Mouse (Mus musculus) hindbrain, embryonic 11.5 days (tissue): ENCODE measurements at regions not wholly inside any gene's neighbourhood (a gene's known extent, or its start where the extent isn't known, plus 50 kb on each side); places are given as distances from the start of the nearest gene placed in this dataset.

Source experiments
- ATAC-seq: fragments of 200-750 bp; cut with Nextera tagmentation; 2 replicates; pipeline ENCODE4 v1.8.0; 2017; ENCODE audit warnings: mild to moderate bottlenecking, moderate TSS enrichment, moderate library complexity; ENCODE audit not compliant: low FRiP score
- DNase-seq: peaks from one replicate; pipeline ENCODE4 v3.0.0-alpha.2; 2015; ENCODE audit warnings: low spot score
- H3K27ac ChIP-seq: fragments of 300-500 bp; sonication (generic); 2 replicates; pipeline ENCODE4 v1.5.1; 2014; ENCODE audit warnings: mild to moderate bottlenecking, low read depth, low read length
- H3K27me3 ChIP-seq: fragments of 300-500 bp; sonication (generic); 2 replicates; pipeline ENCODE4 v1.6.1; 2014; ENCODE audit warnings: mild to moderate bottlenecking, low read length, moderate library complexity, mixed read lengths; ENCODE audit not compliant: control insufficient read depth, insufficient read depth
- H3K36me3 ChIP-seq: fragments of 300-500 bp; sonication (generic); 2 replicates; pipeline ENCODE4 v1.6.1; 2014; ENCODE audit warnings: mild to moderate bottlenecking, low read length, moderate library complexity, mixed read lengths; ENCODE audit not compliant: control insufficient read depth, insufficient read depth
- H3K4me1 ChIP-seq: fragments of 300-500 bp; sonication (generic); replicated peaks from 2 replicates; pipeline ENCODE4 v1.6.1; 2014; ENCODE audit warnings: low read length, mixed read lengths; ENCODE audit not compliant: control insufficient read depth, insufficient read depth
- H3K4me2 ChIP-seq: fragments of 300-500 bp; sonication (generic); replicated peaks from 2 replicates; pipeline ENCODE4 v1.6.1; 2014; ENCODE audit warnings: mild to moderate bottlenecking, low read depth, low read length
- H3K4me3 ChIP-seq: fragments of 300-500 bp; sonication (generic); 2 replicates; pipeline ENCODE4 v1.5.1; 2014; ENCODE audit warnings: low read depth, low read length
- H3K9ac ChIP-seq: fragments of 300-500 bp; sonication (generic); 2 replicates; pipeline ENCODE4 v1.6.1; 2014; ENCODE audit warnings: low read depth, low read length
- H3K9me3 ChIP-seq: fragments of 300-500 bp; sonication (generic); 2 replicates; pipeline ENCODE4 v1.6.1; 2016; ENCODE audit warnings: low read length; ENCODE audit not compliant: control insufficient read depth
- WGBS: fragments of 180-500 bp; shearing (Covaris S2); extraction: QIAGEN DNeasy Blood & Tissue Kit; methylation state at CpG from one replicate; pipeline ENCODE4 v1.1.7; 2014; 5-methylcytosine and 5-hydroxymethylcytosine counted together

DNA sequence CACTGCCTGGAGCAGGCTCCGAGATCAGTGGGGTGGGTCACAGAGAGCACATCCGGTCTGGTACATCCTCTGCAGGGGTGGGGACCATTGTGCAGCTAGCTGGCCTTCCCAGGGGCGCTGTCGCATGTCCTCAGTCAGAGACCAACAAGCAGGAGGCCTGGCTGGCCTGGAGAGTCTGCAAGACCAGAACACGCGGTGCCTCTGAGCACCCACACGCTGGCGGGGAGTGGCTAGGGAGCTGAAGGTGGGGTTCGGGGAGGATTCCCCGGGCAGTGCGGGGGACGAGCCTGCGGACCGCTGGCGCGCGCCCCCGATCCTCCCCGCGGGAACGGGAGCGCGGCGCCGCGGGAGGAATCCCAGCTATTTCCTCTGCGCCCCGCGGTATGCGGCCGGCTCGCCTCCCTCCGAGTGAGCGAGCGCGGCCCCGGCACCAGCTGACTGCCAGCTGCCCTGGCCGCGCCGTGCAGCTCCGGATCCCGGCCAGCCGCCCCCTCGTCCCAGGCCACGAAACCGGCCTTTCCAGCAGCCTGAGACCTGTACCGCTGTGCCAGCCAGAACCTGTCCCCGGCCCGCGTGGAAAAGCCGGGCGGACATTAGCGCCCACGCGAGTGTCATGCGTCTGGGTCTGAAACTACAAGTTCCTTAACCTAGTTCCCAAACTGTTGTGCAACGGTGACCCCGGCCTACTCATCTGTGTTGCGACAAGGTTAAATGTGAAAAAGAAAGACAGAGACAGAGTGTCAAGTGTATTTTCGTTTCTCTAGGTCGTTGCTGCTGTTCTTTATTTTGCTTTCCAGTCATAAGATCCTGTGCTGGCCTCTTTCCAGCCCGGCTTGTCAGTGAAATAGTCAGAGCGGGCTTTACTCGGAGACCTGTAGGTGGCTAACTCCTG, 61.2 kb downstream of the Pkdcc start:
- 5% methylated on average over 63 of the region's 64 CpGs for WGBS
- ATAC-seq (peak; percentile 84), DNase-seq (peak; percentile 83)
- H3K36me3 ChIP-seq = no peaks in the 10 kb centered on the region
- no peaks in the 10 kb centered on the region for H3K9me3 ChIP-seq
- peaks cover 3% of the 10 kb centered on the region; the same call in 1 of the 2 replicates for H3K27me3 ChIP-seq
- peak overlapping the region; percentile 85 for H3K4me2 ChIP-seq
- peak overlapping the region; percentile 65 for H3K27ac ChIP-seq
- peak overlapping the region; percentile 50 for H3K9ac ChIP-seq
- peak overlapping the region; percentile 33 for H3K4me3 ChIP-seq
- H3K4me1 ChIP-seq = peaks cover 8% of the 10 kb centered on the region

DNA sequence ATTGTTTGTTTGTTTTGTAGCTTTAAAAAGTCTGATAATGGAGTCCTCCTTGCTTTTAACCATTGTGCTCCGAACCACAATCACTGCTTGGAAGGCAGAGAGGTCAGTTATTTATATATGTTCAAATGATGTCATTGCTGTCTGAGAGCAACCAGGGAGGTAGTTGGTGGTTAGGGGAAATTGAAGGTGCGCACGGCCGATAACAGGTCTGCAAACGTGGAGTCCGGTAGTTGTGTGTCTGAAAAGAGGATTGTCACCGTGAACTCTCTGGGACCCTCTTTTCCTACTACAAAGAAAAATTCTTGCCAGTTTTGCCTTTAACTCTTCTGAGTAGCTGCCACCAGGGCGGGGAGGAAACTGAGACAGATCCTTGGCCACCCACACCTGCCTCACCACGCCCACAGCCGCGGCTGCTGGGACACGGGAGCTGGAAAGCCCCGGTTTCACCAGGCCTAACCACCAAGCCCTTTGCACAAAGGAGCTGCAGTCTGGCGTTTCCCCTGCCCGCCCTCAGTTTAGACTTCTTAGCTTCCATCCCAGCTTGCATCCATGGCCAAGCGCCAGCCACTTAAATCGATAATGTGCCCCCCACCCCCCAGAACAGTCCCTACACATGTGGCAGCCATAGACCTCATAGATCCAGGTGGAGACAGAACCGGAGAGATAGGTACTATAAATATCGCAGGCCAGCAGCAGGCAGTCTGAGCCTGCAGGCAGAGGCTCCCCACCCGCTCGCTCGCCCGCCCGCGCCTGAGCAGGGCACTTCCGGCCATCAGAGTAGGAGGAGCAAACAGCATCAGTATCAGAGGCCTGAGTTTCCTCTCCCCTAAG, 62.2 kb downstream of the Pkdcc start:
- ATAC-seq (peak; percentile 55; the same call in 1 of the 2 replicates), DNase-seq (peak; percentile 68)
- Histone ChIP-seq H3K9me3 (no peaks in the 10 kb centered on the region), H3K4me2 (peak overlapping the region; percentile 43), H3K4me3 (peak overlapping the region; percentile 17; the same call in 1 of the 2 replicates), H3K4me1 (peaks cover 8% of the 10 kb centered on the region), H3K27me3 (peaks cover 3% of the 10 kb centered on the region; the same call in 1 of the 2 replicates), H3K27ac (no peak overlapping the region), H3K36me3 (no peaks in the 10 kb centered on the region), H3K9ac (peak overlapping the region; percentile 52; the same call in 1 of the 2 replicates)
- 25% methylated on average over 26 of the region's 26 CpGs for WGBS

DNA sequence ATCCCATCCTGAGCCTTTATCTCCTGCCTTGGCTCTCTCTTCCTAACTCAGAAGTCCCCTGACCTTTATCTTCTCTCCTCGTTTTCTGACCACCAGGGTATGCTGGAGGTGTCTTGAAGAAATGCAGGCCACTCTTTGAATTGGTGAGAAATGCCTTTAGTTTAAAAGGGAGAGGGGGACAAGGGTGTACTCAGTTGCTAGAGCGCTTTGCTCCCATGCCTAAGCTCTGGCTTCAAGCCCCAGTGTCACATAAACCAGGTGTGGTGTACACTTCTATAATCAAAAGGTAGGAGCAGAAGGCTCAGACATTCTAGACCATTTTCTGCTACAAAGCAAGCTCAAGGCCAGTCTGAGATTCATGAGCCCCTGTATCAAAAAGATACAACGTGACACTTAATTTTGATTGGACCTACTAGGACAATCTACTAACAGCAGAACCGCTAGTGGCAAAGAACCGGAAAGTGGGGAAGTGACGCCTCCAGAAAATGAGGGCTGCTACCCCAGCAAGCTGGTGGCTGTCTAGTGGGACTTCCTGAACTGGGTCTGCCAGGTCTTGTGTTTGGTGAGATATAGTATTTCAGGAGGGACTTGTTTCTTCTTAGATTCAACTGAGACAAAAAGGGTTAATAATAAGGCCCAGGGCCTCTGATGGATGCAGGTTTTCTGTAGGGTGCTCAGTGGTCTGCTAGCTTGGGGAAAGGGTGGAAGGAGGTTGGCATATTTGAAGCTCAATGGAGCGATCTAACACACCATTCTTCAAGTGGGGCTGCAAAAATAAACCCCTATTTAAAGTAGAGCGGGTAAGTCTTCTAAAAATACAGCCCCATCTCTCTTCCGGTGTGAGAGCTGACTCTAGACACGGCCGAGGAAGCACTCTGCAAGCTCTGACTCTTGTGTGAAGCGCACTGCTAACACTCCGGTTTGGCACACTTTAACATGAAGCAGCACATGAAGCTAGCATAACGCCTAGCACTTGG, 63.1 kb downstream of the Pkdcc start:
- ATAC-seq (no peak), DNase-seq (no peak)
- Histone ChIP-seq H3K9ac (peak overlapping the region; percentile 52; the same call in 1 of the 2 replicates), H3K4me3 (no peak overlapping the region), H3K4me2 (peak overlapping the region; percentile 43), H3K4me1 (peaks cover 8% of the 10 kb centered on the region), H3K27ac (no peak overlapping the region), H3K9me3 (no peaks in the 10 kb centered on the region), H3K36me3 (no peaks in the 10 kb centered on the region), H3K27me3 (peaks cover 3% of the 10 kb centered on the region; the same call in 1 of the 2 replicates)
- 78% methylated on average over 14 of the region's 14 CpGs for WGBS

DNA sequence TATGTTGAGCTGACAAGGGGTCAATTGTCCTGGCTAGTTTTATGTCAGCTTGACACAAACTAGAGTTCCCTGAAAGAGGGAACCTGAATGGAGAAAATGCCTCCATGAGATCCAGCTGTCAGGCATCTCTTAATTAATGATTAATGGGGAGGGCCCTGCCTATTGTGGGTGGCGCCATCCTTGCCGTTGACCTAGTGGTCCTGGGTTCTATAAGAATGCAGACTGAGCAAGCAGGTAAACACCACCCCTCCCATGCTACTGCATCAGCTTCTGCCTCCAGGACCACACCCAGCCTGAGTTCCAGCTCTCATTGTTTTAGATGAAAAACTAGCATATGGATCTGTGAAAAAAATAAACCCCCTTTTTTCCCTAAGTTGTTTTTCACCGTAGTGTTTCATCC, 67.4 kb upstream of the Eml4 start:
- no peaks in the 10 kb centered on the region for H3K36me3 ChIP-seq
- no peak overlapping the region for H3K27ac ChIP-seq
- no peak overlapping the region for H3K9ac ChIP-seq
- H3K9me3 ChIP-seq = no peaks in the 10 kb centered on the region
- H3K4me2 ChIP-seq = no peak overlapping the region
- no peaks in the 10 kb centered on the region for H3K27me3 ChIP-seq
- WGBS = 63% methylated on average over 3 of the region's 3 CpGs
- H3K4me1 ChIP-seq = peaks cover 2% of the 10 kb centered on the region; the same call in 1 of the 2 replicates
- no peak for ATAC-seq
- no peak for DNase-seq
- H3K4me3 ChIP-seq = no peak overlapping the region

DNA sequence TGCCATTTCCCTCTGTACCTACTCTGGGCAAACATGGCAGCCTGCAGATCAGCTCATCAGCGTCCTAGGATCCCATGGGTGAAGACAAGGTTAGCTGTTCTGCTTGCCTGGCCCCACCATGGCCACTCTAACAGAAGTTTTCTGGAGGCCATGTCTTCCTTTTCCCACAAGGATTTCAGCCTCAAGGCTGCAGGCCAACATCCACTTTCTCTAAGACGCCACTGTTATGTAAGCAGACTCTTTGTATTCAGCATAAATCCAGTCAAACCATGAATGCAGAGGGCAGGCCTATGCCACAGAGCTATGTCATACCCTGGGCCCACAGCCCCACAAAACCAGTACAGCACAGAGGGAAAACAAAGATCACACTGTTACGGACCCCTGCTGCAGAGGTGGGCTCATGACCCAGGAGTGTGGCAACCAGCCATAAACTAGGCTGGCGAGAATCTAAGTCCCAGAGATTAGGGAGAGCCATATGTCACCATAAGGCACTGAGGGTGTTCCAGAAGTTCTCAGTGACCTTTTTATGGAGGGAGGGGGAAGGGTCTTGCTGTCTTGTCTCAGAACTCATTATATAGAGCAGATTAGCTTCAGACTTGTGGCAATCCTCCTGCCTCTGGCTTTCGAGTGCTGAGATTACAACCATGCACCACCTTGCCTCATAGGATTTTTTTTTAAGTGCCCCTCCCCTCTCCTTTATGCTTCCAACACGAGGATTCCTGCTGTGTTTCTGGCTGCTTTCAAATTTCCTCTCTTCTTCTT, 63.2 kb upstream of the Eml4 start:
- no peaks in the 10 kb centered on the region for H3K27me3 ChIP-seq
- no peak overlapping the region for H3K4me3 ChIP-seq
- no peak for DNase-seq
- no peaks in the 10 kb centered on the region for H3K9me3 ChIP-seq
- no peak overlapping the region for H3K4me2 ChIP-seq
- H3K9ac ChIP-seq = no peak overlapping the region
- no peaks in the 10 kb centered on the region for H3K36me3 ChIP-seq
- H3K27ac ChIP-seq = peak overlapping the region; percentile 7; the same call in 1 of the 2 replicates
- WGBS = 52% methylated on average over 6 of the region's 6 CpGs
- peak; percentile 51; the same call in 1 of the 2 replicates for ATAC-seq
- H3K4me1 ChIP-seq = no peaks in the 10 kb centered on the region; the same call in 1 of the 2 replicates

DNA sequence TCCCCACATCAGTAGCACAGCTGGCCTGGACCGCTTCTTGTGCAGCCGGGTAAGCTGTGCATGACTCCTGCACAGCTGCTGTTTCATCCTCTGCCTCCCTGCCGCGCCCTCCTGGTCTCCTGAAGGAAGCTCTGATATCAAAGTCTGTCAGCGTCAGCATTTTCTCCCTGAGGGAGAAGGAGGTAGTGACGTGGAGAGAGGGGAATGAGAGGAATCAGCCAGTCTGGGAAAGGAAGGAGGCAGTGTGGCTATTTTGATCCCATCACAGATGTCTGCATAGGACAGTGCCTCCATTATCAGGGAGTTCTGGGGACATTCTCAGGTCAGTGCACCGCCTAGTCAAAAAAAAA, 62.6 kb upstream of the Eml4 start:
- Histone ChIP-seq H3K36me3 (no peaks in the 10 kb centered on the region), H3K27ac (peak overlapping the region; percentile 7; the same call in 1 of the 2 replicates), H3K4me2 (no peak overlapping the region), H3K4me3 (no peak overlapping the region), H3K27me3 (no peaks in the 10 kb centered on the region), H3K9ac (no peak overlapping the region), H3K4me1 (no peaks in the 10 kb centered on the region; the same call in 1 of the 2 replicates), H3K9me3 (no peaks in the 10 kb centered on the region)
- DNase-seq = no peak
- ATAC-seq = peak; percentile 68; the same call in 1 of the 2 replicates
- WGBS = 24% methylated on average over 7 of the region's 7 CpGs

DNA sequence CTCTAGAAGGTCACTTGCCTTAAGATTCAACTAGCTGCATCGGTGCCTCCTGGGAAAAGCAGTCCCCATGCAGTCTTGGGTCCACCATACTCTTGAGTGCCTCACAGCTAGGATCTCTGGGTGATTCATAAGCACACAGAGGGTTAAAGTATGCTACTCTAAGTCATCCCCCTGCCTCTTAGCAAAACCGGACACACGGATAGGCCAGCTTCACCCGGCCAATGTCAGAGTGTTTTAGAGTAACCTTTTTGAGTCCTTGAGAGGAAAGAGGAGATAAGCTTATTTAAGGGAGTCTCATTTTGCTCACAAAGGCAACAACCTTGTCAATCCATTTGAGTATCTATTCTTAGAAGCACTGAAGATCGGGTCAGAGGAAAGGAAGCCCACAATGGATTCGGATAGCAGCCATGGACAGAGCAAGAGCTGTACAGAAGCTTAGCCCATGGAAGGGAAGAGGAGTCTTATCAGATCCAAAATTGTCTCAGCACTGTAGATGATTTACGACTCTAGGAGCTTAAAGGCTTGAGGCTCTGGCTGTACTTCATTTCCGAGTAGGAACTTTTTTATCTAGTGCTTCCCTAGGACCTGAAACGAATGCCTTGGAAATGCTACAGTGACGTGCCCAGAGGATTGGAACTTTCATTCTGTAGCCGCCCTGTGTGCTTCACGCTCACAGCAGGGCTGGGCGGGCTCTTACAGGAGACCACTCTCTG, 55.0 kb upstream of the Eml4 start:
- H3K4me2 ChIP-seq = no peak overlapping the region
- H3K9me3 ChIP-seq = no peaks in the 10 kb centered on the region
- H3K27ac ChIP-seq = no peak overlapping the region
- DNase-seq (no peak), ATAC-seq (no peak)
- H3K9ac ChIP-seq = no peak overlapping the region
- no peak overlapping the region for H3K4me3 ChIP-seq
- 87% methylated on average over 13 of the region's 13 CpGs for WGBS
- H3K27me3 ChIP-seq = no peaks in the 10 kb centered on the region
- no peaks in the 10 kb centered on the region for H3K4me1 ChIP-seq
- no peaks in the 10 kb centered on the region for H3K36me3 ChIP-seq
